Comparison of ENCODE assay signal across 9 mouse cellular contexts in the genomic region with DNA sequence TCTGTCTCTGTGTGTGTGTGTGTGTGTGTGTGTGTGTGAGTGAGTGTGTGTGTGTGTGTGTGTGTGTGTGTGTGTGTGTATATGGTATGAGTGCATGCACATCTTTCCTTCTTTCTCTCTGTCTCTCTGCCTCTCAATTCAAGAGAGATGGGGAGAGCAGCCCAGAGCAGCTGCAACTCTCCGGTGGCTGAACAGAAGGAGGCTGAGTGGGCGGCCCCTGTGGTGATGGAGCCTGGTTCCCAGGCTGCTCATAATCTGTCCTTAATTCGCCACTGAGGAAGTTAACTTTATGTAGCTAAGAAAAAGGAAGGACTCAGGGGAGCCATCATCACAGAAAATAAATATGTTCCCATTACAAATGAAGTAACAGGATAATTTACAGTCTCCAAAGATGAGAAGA.
DNase-seq lines count a peak whose midpoint lies in the region; ATAC-seq lines count a peak whose summit lies in the region.
"Had no signal": no experiment of that assay in that cellular context is flagged by ENCODE, and none has a peak within 500 bp of the region (broad histone marks: within the 10 kb centered on the region; RNA-seq: fewer than 3 reads in every experiment).

No protein-coding gene starts in this region.

- whole genome bisulfite sequencing in forebrain, embryonic 15.5 days, result 9% methylated on average over 3 of the region's 3 CpGs
- 50% methylated on average over 3 of the region's 3 CpGs for WGBS in heart, embryonic 10.5 days
- WGBS in intestine, embryonic 15.5 days, result 41% methylated on average over 3 of the region's 3 CpGs

- H3K4me3 ChIP-seq in forebrain, embryonic 15.5 days, result no peak overlapping the region
- no peak overlapping the region for H3K4me3 ChIP-seq in heart, embryonic 10.5 days
- H3K4me3 ChIP-seq in intestine, embryonic 15.5 days (replicated peaks), result no peak overlapping the region
- H3K4me3 ChIP-seq: liver, embryonic 15.5 days had no signal

- H3K4me2 ChIP-seq in forebrain, embryonic 15.5 days (replicated peaks), result no peak overlapping the region
- H3K4me2 ChIP-seq in intestine, embryonic 15.5 days (replicated peaks), result no peak overlapping the region
- H3K4me2 ChIP-seq: liver, embryonic 15.5 days had no signal

- peak; percentile 21 for DNase-seq in embryo, embryonic 11 days
- no peak for DNase-seq in embryo, embryonic 10 days (ENCODE audit: low spot score)
- DNase-seq in left cerebral cortex, postnatal 14 days (ENCODE audit: low spot score in 2 of 2), result peak; percentile 71 to 75
- peak; percentile 64 for DNase-seq in retina, postnatal 1 day
- DNase-seq in heart, embryonic 10.5 days (ENCODE audit: low spot score), result no peak
- no peak for DNase-seq in spleen, adult 18-20 months

- H3K36me3 ChIP-seq in forebrain, embryonic 15.5 days, result no peaks in the 10 kb centered on the region
- H3K36me3 ChIP-seq in heart, embryonic 10.5 days, result no peaks in the 10 kb centered on the region
- no peaks in the 10 kb centered on the region for H3K36me3 ChIP-seq in intestine, embryonic 15.5 days
- H3K36me3 ChIP-seq: liver, embryonic 15.5 days had no signal

- H3K9me3 ChIP-seq in forebrain, embryonic 15.5 days, result no peaks in the 10 kb centered on the region
- H3K9me3 ChIP-seq in heart, embryonic 10.5 days, result no peaks in the 10 kb centered on the region
- H3K9me3 ChIP-seq in intestine, embryonic 15.5 days, result no peaks in the 10 kb centered on the region

- peaks cover 15% of the 10 kb centered on the region for H3K4me1 ChIP-seq in forebrain, embryonic 15.5 days
- no peaks in the 10 kb centered on the region for H3K4me1 ChIP-seq in heart, embryonic 10.5 days
- H3K4me1 ChIP-seq in intestine, embryonic 15.5 days (replicated peaks), result no peaks in the 10 kb centered on the region
- H3K4me1 ChIP-seq: liver, embryonic 15.5 days had no signal

- H3K27ac ChIP-seq in forebrain, embryonic 15.5 days (replicated peaks), result peak overlapping the region; percentile 59; the same call in 1 of the 2 replicates
- no peak overlapping the region for H3K27ac ChIP-seq in heart, embryonic 10.5 days
- no peak overlapping the region for H3K27ac ChIP-seq in intestine, embryonic 15.5 days
- H3K27ac ChIP-seq: liver, embryonic 15.5 days had no signal

- no peak overlapping the region for H3K9ac ChIP-seq in forebrain, embryonic 15.5 days (replicated peaks)
- H3K9ac ChIP-seq in intestine, embryonic 15.5 days, result no peak overlapping the region
- H3K9ac ChIP-seq: liver, embryonic 15.5 days had no signal

- intact Hi-C loops in left cerebral cortex, postnatal 14 days (cut with DNase I), result loop anchor here (5.0 kb wide), 1 partner anchor 81 kb away; no protein-coding TSS in a partner anchor

- H3K27me3 ChIP-seq in forebrain, embryonic 15.5 days, result no peaks in the 10 kb centered on the region
- no peaks in the 10 kb centered on the region for H3K27me3 ChIP-seq in heart, embryonic 10.5 days (ENCODE audit: insufficient read depth, poor library complexity, severe bottlenecking)
- H3K27me3 ChIP-seq in intestine, embryonic 15.5 days (replicated peaks), result no peaks in the 10 kb centered on the region
- H3K27me3 ChIP-seq: liver, embryonic 15.5 days had no signal

- peak; percentile 67 for ATAC-seq in forebrain, embryonic 15.5 days (replicated peaks)
- no peak for ATAC-seq in intestine, embryonic 15.5 days

Comparison
In these comparisons a context has a peak if more than half of its experiments do, and no peak if none do; other contexts are left out.
1. DNase-seq: peak in embryo, embryonic 11 days (single experiment), left cerebral cortex, postnatal 14 days (2 of 2) and retina, postnatal 1 day (single experiment); none in embryo, embryonic 10 days (single experiment), heart, embryonic 10.5 days (single experiment) and spleen, adult 18-20 months (0 of 2).